Mouse (Mus musculus) ovary, postnatal 10 days (tissue): Measurements from ENCODE around the gene Gm128.
"Not testable (repeated sequence)": the region's sequence is repeated elsewhere in the genome, so short reads cannot be mapped to it uniquely, and the experiment has no call there.

Experiments
- DNase-seq: peaks from one replicate; pipeline ENCODE4 v3.0.0; 2022; ENCODE audit warnings: low spot score

Gm128 gene

GRCm38 (mm10) chr3:95230495-95231297 lies 10.7 kb downstream of the Gm128 start:
- no peak for DNase-seq

- no peak for DNase-seq
Measured at GRCm38 (mm10) chr3:95229781-95230494, 11.5 kb downstream of the Gm128 start.

GRCm38 (mm10) chr3:95228894-95229780 lies 12.3 kb downstream of the Gm128 start:
- no peak for DNase-seq

- DNase-seq = peak; percentile 66
Measured at GRCm38 (mm10) chr3:95228148-95228893, 13.1 kb downstream of the Gm128 start, which contains the start of gene Cdc42se1. Gene Cdc42se1, plus strand, starts transcription at chr3:95228732.

- DNase-seq = no peak
Measured at GRCm38 (mm10) chr3:95227214-95227613, 14.2 kb downstream of the Gm128 start.

- DNase-seq = no peak
Measured at GRCm38 (mm10) chr3:95224295-95224694, 17.1 kb downstream of the Gm128 start.

- no peak for DNase-seq
Measured at GRCm38 (mm10) chr3:95223041-95223440, 18.4 kb downstream of the Gm128 start.

- no peak for DNase-seq
Measured at GRCm38 (mm10) chr3:95218466-95219137, 22.8 kb downstream of the Gm128 start.

GRCm38 (mm10) chr3:95217255-95218134 lies 23.9 kb downstream of the Gm128 start, which contains the start of gene Gabpb2:
Gene Gabpb2, minus strand, starts transcription at chr3:95217916.
- DNase-seq = peak; percentile 91

GRCm38 (mm10) chr3:95216655-95217254 lies 24.6 kb downstream of the Gm128 start:
- no peak for DNase-seq

GRCm38 (mm10) chr3:95213609-95213975 lies 27.8 kb downstream of the Gm128 start:
- DNase-seq = no peak

- DNase-seq = not testable (repeated sequence)
Measured at GRCm38 (mm10) chr3:95212889-95213608, 28.3 kb downstream of the Gm128 start.

- no peak for DNase-seq
Measured at GRCm38 (mm10) chr3:95210585-95210984, 30.8 kb downstream of the Gm128 start.

GRCm38 (mm10) chr3:95208286-95208685 lies 33.1 kb downstream of the Gm128 start:
- no peak for DNase-seq

- DNase-seq = no peak
Measured at GRCm38 (mm10) chr3:95203880-95204279, 37.5 kb downstream of the Gm128 start.

- DNase-seq = no peak
Measured at GRCm38 (mm10) chr3:95200562-95200961, 40.8 kb downstream of the Gm128 start.

- no peak for DNase-seq
Measured at GRCm38 (mm10) chr3:95200132-95200531, 41.3 kb downstream of the Gm128 start.

- DNase-seq = no peak
Measured at GRCm38 (mm10) chr3:95199101-95199500, 42.3 kb downstream of the Gm128 start.

GRCm38 (mm10) chr3:95195772-95196171 lies 45.6 kb downstream of the Gm128 start:
- DNase-seq = no peak
